Mouse (Mus musculus): ENCODE results near the gene Pi4k2b.

DNA sequence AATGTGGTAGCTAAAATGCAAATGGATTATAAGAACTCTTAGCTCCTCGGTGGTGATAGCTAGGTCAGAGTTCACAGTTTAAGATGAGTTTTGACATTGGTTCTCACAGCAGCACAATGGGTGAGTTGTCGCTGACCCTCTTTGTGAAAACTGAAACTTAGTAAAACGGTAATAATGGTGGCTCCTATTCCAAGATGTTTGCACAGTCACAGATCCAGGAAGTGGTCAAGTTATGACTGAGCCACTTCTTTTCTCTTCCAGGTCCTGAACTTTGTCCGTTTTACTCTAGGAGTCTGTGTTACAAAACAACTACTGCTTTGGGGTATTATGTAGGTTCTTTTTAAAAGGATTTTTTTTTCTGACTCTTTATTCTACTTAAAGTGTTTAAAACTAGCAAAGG lies 1.9 kb downstream of the Pi4k2b start:
- no peak for TF ChIP-seq CTCF (IDR thresholded peaks at IDR 0.05; ENCODE audit: low read depth)
- TF ChIP-seq EP300 (IDR thresholded peaks at IDR 0.05; ENCODE audit: low read depth) = no peak

All from liver, postnatal 0 days (tissue).